Mouse (Mus musculus) cerebellum, adult 2 months (tissue): ENCODE data around the gene Gen1.

Source experiments
- CTCF ChIP-seq: fragments of 200-500 bp; IDR thresholded peaks from 2 replicates; pipeline ENCODE4 v1.5.1; 2011; ENCODE audit warnings: low read depth, mild to moderate bottlenecking, control low read depth, low read length, moderate library complexity, borderline replicate concordance; ENCODE audit not compliant: insufficient read depth
- POLR2A ChIP-seq: fragments of 200-500 bp; IDR thresholded peaks from 2 replicates; pipeline ENCODE4 v1.6.1; 2011; ENCODE audit warnings: low read length, control low read depth, borderline replicate concordance; ENCODE audit not compliant: insufficient read depth

GRCm38 (mm10) chr12:11265382-11266281 is at the start of gene Gen1, which contains the start of gene Smc6:
- TF ChIP-seq POLR2A (peak; percentile 74), CTCF (no peak)
